Mouse (Mus musculus) T-helper 1 cell (primary cell): ENCODE results near the gene Trim69.

Experiments
- in situ Hi-C: fragments of 300-600 bp; cut with MboI, MseI; formaldehyde crosslinking; loops from one replicate; pipeline ENCODE4 v1.15.1; 2025; ENCODE audit warnings: high pct_unique_total_duplicates

Trim69 gene

DNA sequence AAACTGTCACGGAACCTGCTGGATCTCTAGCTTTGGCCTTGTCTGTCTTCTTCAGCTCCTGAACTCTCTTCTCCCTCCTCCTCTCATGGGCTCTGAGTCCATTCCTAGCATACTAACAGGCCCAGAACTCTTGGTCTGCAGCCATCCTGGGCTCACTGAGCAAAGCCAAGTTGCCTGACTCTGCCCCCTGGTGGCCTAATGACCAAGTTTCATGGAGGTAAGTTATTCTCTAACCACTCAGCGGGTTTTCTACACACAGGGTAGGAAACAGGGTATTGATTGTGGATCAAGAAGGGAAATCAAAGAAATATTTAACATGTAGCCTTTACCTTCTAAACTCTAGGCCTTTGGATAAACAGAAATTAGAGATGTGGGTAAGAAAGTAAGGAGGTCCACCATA is at the start of gene Trim69:
Gene Trim69, plus strand, starts transcription at position 21 of the 400 bp plus-strand sequence.
- in situ Hi-C loops, result loop anchor here (5.0 kb wide), 1 partner anchor 88 kb away; no protein-coding TSS in a partner anchor

- in situ Hi-C loops, result loop anchor here (5.0 kb wide), 1 partner anchor 40 kb away; no protein-coding TSS in a partner anchor
These were observed 43.6 kb upstream of the Trim69 start for GRCm38 (mm10) chr2:122116888-122117287.

- in situ Hi-C loops, result loop anchor here (5.0 kb wide), 1 partner anchor 39 kb away; no protein-coding TSS in a partner anchor
These were observed 42.2 kb upstream of the Trim69 start, which contains the start of gene Spg11 for GRCm38 (mm10) chr2:122117961-122118958. TSS of gene Spg11 (minus strand) at chr2:122118386.

- in situ Hi-C loops, result no loop called here
These were observed 34.6 kb upstream of the Trim69 start for GRCm38 (mm10) chr2:122125680-122126572.

DNA sequence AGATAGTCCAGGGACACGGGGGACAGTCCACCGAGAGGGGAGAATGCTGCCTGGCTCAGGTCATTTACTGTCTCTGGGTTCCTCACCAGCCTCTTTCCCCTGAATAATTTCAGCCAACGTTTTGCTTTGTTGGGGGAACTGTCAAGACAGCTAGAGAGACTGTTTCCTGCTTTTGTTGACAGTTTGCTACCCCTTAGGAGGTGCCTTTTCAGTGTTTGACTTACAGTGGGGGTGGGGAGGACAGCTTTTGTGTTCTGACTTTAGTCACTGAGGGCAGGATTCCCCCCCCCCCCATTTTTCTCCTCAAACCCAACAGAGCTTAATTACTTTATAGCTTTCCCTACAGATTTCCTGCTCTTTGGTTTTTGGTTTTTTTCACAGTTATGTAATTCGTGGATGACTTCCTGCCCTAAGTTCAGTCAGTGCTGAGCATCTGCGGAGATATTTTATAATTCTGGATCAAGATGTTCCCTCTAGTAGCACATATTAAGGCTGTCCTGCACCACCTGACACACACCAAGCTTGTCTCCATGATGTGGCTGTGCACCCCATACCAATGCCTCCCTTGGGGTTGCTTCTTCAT is 33.6 kb upstream of the Trim69 start:
- in situ Hi-C loops, result no loop called here

GRCm38 (mm10) chr2:122127635-122128034 is 32.9 kb upstream of the Trim69 start:
- in situ Hi-C loops, result no loop called here

DNA sequence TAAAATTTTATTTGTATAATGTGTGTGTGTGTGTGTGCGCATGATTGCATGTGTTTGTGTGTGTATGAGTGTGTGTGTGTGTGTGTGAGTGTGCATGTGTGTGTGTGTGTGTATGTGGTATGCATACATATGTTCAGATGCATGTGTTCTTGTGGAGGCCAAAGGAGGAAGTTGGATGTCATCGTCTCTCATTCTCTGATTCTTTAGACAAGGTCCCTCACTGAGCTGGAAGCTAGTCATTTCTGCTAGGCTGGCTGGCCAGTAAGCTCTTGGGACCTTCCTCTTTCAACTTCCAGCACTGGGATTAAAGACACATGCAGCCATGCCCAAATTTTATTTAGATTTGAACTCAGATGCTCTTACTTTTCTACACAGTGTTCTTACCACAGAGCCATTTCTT is 28.4 kb upstream of the Trim69 start:
- in situ Hi-C loops, result no loop called here

DNA sequence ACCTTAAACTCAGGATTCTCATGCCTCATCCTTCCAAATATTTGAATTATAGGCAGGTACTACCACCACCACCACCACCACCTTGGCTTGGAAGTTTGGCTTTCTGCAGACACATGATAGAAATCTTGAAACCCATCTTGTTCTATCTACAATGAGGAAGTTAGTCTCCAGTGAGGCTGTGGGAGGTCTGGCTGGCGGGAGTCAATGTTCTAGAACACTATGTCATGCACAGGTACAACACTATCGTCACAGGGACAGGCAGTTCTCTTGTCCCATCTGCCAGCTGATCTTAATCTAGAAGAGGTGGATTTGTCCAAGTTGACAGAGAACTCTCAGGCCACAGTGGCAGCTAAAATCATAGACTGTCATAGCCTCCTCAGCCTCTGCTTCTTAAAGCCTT is 27.9 kb upstream of the Trim69 start:
- in situ Hi-C loops, result no loop called here

DNA sequence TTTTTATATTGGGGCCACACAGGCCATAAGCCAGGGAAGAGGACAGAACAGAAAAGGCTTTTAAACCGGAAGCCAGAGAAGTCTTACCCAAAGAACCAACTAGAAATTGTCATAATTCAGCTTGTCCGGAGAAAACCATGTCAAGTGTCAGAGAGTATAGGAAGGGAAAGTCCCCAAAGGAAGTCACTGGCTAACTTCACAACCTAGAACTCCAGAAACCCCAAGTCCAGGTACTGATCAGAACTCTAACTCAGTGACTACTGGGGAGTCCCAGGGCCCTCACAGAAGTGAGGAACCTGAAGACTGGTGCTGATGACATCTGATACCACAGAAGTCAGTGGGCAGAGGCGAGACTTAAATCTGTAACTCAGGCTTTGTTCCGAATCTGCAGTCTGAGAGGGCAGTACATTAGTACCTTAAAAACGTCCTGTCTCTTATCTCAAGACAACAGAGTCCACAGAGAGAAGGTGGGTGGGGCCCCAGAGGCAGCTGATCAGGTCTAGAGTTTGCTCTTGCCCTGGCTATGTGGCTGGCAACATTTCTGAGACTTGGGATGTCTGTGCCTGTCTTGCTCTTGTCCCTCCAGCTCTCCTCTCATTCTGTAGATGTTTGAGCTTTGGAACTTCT is 22.5 kb upstream of the Trim69 start:
- in situ Hi-C loops, result no loop called here

- in situ Hi-C loops, result no loop called here
These were observed 19.7 kb upstream of the Trim69 start for GRCm38 (mm10) chr2:122140815-122141214.

- in situ Hi-C loops, result no loop called here
These were observed 19.1 kb upstream of the Trim69 start for GRCm38 (mm10) chr2:122141332-122141967.

GRCm38 (mm10) chr2:122143111-122143510 is 17.4 kb upstream of the Trim69 start:
- in situ Hi-C loops, result no loop called here

GRCm38 (mm10) chr2:122145756-122146155 is 14.7 kb upstream of the Trim69 start:
- in situ Hi-C loops, result no loop called here

GRCm38 (mm10) chr2:122146687-122147086 is 13.8 kb upstream of the Trim69 start:
- in situ Hi-C loops, result no loop called here

- in situ Hi-C loops, result no loop called here
These were observed 12.8 kb upstream of the Trim69 start, which contains the start of gene B2m for GRCm38 (mm10) chr2:122147508-122148241. TSS of gene B2m (plus strand) at chr2:122147686.

DNA sequence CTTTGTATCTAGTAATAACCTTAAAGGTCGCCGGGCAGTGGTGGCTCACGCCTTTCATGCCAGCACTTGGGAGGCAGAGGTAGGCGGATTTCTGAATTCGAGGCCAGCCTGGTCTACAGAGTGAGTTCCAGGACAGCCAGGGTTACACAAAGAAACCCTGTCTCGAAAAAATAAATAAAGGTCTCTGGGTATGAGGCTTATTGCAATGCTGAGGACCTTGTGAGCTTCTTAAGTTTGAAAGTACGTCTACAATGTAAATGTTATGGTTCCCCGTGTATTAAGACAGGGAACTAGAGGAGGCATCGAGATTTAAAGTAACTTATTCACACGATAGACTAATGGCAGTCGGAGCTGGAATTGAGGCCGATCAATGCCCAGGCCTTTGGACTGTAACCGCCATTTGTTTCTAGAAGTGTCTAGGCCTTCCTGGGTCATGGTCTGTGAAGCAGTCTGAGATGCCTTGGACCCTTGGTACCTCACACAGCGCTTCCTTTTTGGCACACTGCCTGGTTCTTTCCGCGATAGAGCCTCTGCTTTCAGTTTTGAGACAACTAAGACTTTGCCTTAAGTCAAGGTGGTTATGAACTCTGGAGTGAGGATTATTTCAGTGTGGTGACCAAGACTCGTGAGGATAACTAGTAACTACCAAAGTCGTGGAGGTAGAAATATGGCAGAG is 12.1 kb upstream of the Trim69 start:
- in situ Hi-C loops, result no loop called here

DNA sequence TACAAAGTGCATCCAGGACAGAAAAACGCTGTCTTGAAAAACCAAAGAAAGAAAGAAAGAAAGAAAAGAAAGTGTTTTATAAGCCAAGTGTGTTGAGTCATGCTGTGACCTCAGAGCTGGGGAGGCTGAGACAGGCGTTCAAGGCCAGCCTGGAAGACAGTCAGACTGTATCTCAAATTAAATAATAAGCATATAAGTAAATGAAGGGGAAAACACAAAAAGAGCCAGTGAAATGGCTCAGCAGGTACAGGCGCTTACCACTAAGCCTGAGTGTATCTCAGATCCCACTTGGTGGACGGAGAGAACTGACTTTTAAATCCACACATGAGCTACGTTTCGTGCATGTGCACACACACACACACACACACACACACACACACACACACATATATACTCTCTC is 11.2 kb upstream of the Trim69 start:
- in situ Hi-C loops, result no loop called here

DNA sequence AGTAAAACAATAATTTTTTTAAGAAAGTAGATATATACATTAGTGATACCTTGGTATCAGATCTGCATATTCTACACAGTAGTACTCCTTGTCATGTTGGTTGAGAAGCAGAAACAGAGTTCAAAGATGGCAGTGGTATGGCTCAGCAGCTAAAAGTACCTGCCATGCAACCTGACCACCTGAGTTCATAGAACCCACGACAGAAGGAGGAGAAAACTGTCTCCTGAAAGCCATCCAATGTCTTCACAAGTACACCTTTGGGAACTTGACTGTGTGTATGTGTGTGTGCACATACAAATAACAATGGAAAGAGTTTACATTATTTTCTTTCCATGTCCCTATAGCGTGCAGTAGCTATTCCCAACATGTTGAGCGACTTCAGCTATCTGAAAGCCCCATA is 10.8 kb upstream of the Trim69 start:
- in situ Hi-C loops, result no loop called here

GRCm38 (mm10) chr2:122151221-122151620 is 9.3 kb upstream of the Trim69 start:
- in situ Hi-C loops, result no loop called here
